Mouse (Mus musculus) yolk sac, embryonic 10.5 days (tissue): ENCODE results near the gene Bcat2.

Source experiments
- DNase-seq: peaks from one replicate; pipeline ENCODE4 v3.0.0-alpha.2; 2017; ENCODE audit warnings: low spot score

Gene Bcat2

DNA sequence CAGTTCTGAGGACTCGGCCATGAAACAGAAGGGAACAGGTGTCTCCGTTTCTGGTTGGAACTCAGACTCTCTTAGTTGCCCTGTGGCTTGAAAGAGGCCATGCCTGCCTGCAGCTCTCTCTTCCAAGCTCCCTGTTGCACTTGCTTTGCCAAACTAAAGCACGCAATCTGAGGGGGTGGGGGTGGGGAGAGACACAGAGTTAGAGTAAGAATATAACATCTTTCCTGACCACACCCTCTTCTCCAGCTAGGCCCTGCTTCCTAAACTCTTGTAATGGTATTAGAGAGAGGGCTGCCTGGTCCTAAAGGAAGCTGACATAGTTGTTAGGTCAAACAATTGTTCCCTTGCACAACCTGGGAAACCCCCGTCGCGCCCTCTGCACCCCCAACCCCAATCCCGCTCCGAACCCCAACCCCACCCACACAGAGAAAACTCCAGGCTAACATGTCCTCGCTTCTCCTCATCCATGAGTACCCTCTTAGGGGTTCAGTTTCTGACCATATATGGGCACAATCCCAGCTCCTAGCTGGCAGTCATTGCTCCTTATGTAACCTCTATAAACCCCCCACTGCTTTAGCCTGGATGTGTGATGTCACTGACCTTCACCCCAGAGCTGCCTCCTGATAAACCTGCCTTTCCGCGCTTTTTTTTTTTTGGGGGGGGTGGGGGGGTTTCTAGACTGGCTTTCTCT, 19.0 kb upstream of the Bcat2 start:
- DNase-seq = no peak

DNA sequence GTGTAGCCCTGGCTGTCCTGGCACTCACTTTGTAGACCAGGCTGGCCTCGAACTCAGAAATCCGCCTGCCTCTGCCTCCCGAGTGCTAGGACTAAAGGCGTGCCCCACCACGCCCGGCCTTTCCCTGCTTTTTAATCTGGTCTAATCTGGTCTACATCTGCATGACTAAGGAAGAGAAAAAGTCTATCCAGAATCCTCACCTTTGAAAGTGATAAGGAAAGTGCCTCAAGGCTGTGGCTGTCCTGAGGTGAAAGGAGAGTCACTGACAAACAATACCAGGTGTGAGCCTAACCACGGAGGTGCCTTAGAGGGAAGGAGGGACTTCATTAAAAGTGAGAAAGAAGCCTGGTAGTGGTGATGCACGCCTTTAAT, 18.5 kb upstream of the Bcat2 start:
- DNase-seq = no peak

DNA sequence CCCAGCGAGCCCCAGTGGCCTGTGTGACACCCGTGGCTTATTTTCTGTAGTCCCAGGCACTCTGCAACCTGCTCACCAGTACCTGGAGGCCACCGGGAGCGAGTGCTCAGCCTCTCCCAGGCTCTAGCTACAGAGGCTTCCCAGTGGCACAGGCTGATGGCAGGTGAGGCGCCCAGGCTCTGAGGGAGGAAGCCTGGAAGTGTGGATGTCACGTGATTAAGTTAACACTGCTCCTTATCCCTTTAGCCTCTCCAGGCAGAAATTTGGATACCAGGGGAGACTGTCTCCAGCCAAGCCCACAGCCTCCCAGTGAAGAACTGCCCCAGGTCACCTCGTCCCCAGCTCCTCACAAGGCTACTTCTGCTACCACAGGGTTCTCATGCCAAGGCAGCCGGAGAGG, 16.4 kb upstream of the Bcat2 start:
- no peak for DNase-seq

DNA sequence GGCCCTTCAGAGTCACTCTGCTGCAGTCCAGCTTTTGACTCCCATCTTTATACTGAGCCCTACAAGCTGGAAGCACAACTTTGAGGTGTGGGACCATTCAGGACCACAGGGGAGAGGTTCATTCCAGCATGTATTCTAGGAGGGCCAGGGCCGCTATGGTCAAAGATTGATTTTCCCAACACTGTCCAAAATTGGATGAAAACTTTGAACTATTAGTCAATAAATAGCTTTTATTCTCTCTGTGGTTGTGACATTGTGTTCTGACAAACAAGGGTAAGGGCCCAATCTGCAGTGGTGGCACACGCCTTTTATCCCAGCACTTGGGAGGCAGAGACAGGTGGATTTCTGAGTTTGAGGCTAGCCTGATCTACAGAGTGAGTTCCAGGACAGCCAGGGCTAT, 16.0 kb upstream of the Bcat2 start:
- no peak for DNase-seq

DNA sequence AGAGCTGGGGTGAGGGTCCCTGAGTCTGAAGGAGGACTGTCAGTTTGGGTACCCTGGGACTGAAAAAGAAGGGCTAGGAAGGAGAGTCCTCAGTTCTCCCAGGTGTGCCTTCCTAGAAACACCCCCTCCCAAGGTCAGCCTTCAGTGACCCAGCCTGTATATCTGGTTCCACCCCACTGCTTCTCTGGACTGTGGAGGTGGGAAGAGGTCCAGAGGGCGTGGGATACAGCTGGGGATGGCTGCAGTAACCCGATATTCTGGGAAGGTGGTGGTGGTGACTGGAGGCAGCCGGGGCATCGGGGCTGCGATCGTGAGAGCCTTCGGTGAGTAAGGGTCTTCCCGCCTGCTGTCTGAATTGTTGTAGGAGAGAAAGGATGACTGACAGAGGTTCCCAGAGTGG, 15.2 kb upstream of the Bcat2 start, which contains the start of gene Hsd17b14:
Hsd17b14 (plus strand) TSS at position 150 of the 400 bp plus-strand sequence.
- no peak for DNase-seq

DNA sequence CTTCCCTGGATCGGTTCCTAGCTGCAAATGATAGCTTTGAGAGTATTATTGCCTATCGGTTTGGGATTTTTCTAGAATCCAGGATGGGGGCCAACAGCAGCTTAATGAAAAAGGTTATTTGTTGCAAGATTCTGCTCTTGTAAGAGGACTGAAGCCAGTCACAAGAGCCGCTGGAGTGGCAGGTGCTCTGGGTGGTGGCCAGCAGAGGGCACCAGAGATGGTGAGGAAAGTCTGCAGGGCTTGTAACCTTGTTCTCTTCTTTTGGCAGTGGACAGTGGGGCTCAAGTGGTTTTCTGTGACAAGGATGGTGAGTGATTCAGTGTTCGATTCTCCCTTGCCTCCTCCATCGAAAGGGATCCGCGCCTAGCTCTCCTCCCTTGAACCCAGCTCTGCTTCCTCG, 14.2 kb upstream of the Bcat2 start:
- DNase-seq = peak; percentile 59

DNA sequence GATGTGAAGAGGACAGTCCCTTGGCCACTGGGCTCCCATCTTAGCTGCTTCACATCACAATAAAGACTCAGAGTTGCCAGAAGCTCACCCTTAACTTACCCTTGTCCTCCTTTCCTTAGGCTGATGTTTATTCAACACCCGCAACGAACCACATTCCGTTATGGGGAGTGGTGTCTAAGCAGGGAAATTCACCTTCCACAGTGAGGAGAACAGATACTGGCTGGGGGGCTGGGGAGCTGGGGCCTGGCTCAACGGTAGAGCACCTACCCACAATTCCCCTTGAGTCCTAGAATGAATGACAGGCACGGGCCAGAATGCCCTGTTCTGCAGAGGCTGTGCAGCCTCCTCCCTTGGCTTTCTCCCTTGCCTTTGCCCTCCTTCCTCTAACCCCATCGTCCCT, 11.0 kb upstream of the Bcat2 start:
- DNase-seq = no peak

DNA sequence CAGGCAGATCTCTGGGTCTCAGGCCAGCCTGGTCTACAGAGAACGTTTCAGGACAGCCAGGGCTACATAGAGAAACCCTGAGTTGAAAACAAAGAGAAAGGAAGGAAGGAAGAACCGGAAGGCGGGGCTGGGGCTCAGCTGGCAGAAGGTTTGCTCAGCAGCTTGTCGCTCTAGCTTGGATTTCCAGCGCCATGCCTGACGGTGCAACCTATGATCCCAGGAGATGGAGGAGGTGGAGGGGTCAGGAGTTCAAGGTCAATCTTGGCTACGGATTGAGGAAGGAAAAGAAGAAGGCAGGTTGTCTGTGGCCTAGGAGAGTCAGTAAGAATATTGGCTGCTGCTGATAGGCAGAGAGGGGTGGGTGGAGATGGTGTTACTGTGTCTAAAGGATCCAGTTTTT, 9.7 kb upstream of the Bcat2 start:
- DNase-seq = no peak

DNA sequence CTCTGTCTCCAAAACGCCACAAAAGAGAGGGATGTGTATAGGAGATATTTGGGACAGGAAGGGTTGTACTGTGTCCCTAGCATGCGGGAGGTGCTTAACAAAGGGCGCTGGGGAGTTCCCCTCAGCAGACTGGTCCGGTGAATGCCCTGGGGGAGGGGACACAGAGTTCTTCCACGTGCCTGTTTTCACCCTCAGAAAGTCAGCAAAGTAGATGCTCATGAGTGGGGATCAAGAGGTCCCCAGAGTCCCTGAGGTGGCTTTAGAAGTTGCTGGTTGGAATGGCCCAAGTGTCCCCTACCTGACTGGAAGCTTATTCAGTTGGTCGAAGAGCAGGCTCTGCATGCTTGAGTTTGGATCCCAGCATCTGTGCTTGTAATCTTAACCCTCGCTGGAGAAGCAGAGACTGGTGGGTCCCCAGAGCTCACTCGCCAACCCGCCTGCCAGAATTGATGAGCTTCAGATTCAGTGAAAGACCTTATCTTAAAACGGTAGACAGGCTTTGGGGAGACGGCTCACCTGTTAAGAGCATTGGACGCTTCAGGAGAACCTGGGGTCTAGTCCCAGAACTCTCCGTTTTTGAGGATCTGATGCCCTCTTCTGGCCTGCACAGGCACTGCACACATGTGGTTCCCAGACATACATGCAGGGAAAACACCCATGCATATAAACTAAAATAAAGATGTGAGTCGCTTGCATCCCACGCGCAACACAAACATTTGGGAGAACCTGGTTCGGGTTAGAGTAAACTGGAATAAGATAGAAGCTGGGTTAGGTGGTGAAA, 8.9 kb upstream of the Bcat2 start:
- DNase-seq = peak; percentile 61

DNA sequence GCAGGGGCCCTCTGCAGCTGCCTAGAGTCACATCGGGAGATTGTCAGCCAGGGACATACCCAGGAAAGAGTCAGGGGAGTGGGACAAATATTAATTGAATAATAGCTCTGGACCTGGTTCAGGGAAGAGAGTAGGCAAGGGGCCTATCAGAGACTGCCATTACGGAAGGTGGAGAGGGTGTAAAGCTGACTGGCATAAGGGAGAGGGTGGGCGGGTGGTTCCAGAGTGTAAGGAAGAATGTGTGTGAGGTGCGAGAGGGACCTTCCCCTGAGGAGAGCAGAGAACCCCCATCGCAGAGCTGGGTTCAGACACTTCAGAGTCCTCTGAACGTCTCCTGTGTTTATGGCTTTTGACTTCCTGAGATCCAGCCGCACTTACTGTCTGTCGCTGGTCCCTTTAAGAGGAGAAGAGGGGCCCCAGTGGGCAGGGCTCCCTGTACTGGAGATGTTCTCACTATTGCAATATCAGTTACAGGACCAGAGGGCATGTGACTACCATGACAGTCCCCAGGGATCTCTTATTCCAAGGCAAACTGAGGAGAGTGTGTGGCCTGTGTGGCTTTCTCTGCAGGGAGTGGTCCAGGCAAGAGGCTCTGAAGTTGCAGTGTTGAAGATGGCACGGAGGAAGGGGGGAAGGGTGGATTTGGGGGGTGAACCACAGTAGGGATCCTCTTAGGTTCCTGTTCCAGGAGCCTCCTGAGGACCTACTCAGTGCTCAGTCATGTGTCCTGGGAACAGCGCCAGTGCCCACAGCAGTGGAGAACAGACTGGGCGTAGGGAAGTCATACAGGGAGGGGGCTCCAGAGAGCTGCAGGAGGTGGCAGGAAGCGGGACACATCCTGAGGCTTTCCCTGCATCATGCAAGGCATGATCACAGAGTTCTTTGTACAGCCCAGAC, 8.1 kb upstream of the Bcat2 start:
- no peak for DNase-seq

DNA sequence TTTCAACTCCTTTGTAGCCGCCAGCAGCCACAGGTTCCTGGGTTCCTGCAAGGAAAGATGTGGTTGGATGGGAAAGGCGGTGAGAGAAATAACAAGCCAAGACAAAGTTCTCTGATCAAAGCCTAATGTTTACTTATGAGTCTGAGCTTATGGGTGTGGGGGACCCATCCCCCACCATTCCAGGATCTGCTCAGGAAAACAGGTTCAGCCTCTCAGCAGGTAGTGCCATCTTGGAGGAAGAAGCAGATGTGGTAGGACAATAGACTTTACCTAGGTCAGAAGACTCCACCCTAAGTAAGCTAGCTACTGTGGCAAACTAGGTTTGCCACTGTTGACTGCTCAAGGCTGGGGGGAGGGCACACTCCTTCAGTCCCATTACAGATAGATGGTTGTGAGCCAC, 5.1 kb upstream of the Bcat2 start:
- DNase-seq = no peak

DNA sequence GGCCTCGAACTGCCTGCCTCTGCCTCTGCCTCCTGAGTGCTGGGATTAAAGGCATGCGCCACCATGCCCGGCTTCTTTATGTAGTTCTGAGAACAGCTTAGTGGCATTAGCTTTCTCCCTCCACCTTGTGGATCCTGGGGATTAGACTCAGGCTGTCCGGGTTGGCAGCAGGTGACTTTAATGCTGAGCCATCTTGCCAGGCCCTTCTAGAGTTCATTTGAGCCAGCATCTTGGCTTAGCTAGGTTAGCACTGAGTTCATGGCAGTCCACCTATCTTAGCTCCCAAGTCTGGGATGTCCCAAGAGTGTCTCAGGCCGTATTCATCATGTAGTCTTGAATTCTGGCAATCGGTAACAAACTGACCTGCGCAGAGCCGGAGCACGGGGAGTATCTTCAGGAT, 4.5 kb upstream of the Bcat2 start:
- DNase-seq = no peak

DNA sequence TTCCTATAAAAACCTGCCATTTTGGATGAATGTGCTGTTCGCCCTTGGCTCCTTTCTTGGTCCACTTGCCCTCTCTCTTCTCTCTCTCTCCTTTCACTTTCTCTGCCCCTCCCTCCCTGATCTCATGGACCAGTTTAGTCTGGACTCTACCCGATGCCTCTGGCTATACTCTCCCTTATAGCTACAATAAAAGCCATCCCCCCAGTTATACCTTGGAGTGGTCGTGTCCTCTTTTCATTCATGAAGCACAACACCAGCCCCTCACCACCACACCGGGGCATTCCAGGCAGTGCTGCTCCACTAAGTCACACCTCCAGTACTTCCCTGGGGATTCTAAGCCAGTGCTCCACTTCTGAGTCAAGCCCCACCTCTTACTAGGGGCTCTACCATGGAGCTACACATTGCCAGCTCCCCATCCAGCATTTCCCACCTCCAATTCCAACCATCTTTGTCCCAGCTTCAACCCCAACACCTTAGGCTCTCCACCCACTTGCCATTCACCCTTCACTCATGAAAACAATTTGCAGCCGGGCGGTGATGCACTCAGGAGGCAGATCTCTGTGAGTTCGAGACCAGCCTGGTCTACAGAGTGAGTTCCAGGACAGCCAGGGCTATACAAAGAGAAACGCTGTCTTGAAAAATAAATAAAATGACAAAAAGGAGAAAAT, 2.7 kb upstream of the Bcat2 start:
- DNase-seq = no peak

DNA sequence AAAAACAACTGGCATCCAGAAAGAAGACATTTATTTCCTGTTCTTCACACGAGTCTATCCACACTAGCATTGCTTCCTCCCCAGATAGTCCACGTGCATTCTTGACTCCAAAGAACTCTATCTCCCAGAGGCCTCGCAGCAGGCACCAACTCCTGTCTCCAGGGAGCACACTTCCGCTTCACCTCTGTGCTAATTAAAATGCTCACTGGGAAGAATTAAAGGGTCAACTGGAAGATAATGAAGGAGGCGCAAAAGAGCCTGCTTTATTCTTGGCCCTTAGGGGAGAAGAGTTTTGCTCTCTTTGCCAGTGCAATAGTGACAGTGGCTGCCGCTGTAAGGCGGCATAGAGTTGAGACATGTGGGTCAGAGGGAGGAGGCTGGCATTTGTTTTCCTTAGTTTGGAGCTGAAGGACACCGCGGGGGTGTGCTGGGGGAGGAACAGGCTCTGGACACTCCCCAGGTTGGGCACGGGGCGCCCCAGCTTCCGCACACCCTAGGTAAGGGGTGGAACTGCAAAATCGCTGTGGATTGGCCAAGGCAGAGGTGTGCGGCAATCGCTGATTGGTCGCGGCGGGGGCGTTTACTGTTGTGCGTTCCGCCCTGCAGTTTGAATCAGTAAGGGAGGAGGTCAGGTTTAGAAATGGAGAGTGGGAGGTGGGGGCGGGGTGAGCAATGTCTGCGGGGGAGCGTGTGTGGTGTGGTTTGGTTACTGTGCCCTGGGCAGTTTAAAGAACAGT, 2.0 kb upstream of the Bcat2 start:
- DNase-seq = peak; percentile 95

DNA sequence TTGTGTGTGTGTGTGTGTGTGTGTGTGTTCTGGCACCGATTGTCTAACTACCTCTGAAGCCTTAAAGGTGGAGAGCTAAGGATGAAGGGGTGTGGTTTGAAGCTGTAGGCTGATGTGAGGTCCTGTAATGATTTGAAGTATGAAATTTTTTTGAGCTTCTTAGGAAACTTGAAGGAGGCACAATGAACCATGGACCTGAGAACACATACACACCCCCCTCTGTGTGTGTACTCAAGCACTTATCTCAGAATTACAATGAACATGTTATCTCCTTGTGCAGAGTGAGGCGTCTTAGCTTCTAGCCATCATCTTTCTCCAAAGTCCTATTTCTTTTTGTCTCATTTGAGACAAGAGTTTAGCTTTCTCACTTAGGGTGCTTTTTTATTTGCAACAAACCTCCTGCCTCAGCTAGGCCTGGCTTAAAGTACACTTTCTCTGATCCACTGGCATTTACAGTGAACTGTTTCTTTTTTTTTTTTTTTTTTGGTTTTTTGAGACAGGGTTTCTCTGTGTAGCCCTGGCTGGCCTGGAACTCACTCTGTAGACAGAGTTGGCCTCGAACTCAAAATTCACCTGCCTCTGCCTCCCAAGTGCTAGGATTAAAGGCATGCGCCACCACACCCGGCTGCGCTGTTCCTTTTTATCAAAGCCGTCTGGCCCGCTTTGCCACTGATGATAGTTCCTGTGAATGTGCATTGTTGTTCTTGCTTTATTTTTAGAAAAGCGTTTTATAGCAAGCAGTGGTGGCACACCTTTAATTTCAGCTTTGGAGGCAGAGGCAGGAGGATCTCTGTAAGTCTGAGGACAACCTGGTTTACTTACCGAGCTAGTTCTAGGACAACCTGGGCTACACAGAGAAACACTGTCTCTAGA, 1.1 kb upstream of the Bcat2 start:
- no peak for DNase-seq

DNA sequence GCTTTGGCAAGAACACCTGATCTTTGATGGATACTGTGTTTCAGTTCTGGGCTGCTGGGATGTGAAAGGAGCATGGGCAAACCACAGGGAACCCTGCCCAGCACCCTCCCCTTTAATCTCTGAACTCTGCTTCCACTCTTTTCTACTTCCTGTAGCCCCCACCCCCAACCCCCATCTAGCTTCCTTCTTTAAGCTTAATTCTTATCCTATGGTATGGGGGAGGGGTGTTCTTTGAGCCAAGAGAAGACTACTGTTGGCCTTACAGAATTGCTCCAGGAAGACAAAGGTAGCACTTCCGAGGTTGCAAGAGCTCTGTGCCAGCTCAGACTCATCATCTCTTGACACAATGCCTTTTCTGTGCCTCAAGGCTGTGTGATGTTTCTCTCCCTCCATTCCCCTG, 2.0 kb downstream of the Bcat2 start:
- no peak for DNase-seq

DNA sequence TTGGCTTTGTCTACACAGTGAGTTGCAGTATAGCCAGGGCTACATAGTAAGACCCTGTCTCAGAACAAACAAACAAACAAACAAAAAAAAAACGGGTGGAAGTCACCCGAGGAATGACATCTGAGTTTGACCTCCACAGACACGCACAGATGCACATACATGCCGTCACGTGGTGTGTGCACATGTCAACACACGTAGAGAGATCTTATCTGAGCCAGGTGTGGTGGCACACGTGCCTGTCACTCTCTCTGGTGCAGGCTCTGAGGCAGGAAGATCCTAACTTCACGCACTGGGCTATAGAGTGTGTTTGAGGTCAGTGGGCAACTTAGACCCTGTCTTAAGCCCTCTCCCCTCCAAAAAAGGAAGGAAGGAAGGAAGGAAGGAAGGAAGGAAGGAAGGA, 4.0 kb downstream of the Bcat2 start:
- DNase-seq = no peak

DNA sequence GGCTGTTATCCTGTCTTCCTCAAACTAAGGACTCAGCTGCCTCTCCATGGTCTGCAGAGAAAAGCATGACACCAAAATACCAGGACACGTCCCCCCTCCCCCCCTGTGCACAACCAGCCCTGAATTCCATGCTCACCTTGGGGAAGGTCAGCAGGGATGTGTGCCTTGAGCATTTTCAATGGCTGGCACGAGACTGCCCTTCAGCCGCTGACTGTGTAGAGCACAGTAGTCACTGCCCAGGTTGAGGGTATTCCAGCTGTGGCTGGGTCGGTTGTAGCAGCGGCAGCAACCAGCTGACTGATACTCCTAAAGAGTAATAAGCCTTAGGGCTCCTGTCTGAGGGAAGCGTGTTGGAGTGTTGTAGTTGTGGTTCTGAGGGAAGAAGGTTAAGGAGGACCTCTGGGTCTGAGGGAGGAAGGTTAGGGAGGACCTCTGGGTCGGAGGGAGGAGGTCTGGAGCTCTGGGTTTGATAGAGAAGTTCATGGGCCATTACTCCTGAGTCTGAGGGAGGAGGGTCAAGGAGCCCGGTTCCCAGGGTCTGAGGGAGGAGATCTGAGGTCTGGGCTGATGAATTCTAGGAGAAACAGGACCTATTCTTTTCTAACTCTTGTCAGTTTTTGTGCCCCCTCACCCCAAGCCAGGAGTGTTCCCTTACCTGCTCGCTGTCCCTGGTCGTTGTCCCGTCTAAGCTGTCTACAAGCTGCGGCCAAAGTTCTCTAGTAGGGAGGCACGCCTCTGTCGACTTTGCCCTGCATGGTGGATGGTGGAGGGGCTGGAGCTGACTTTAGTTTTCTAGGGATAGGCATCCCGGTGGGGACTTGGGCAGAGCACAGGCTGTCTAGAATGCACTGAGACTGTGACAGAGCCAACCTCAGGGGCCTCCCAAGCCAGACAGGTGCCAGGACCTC, 4.8 kb downstream of the Bcat2 start:
- DNase-seq = peak; percentile 78

DNA sequence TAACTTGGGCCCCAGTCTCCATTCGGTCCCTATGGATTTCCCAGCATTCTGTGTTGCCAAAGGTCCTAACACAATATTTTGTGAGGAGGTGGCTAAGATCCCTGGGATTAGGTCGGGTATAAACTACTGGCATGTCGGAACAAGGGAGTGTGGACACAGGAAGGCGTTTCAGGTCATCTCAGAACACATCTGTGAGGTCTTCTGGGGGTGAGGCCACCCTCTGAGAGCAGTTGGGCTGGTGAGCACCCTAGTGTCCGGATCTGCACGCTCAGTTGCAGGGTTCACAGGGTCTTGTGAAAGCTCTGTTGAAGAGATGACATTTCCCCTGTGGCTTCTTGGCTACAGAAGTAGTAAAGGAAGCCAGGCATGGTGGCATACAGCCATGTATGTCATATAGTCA, 16.0 kb downstream of the Bcat2 start:
- DNase-seq = no peak
